Mouse (Mus musculus): ENCODE results near the gene Ccndbp1. TPM values are rescaled to one million over a fixed set of nuclear protein-coding genes. Genes with fewer than 3 reads are reported as not detected.
"Not testable (repeated sequence)": the region's sequence is repeated elsewhere in the genome, so short reads cannot be mapped to it uniquely, and the experiment has no call there.

The Ccndbp1 gene
- polyA plus RNA-seq, 1 experiment from 2014 or later = 53.6 TPM

DNA sequence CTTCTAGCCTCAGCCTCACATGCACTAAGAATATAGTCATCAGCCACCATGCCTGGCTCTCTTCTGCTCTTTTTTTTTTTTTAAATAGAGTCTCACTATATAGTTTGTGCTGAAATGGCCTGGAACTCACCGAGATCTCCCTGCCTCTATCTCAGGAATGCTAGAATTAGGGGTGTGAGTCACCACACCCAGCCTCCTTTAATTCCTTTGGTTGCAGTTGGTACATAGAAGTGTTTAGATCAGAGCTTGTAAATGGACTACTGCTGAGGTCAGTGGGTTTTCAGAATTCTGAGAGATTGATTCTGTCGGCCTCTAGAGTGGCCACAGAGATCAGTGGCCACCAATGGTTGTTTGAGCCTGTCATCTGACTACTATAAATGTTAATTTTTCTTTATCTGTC, 27.3 kb upstream of the Ccndbp1 start:
- Histone ChIP-seq H3K27me3 (ENCODE audit: control insufficient read depth, insufficient read depth, low read length) (no peaks in the 10 kb centered on the region), H3K27ac (ENCODE audit: low read depth, low read length) (no peak overlapping the region), H3K9me3 (ENCODE audit: control insufficient read depth, low read length) (no peaks in the 10 kb centered on the region), H3K9ac (ENCODE audit: low read depth, low read length) (no peak overlapping the region), H3K36me3 (ENCODE audit: control insufficient read depth, insufficient read depth, low read length) (no peaks in the 10 kb centered on the region), H3K4me3 (ENCODE audit: low read length) (no peak overlapping the region), H3K4me1 (ENCODE audit: control insufficient read depth, insufficient read depth, low read length) (no peaks in the 10 kb centered on the region), H3K4me2 (replicated peaks; ENCODE audit: low read depth, low read length) (no peak overlapping the region)
- 61% methylated on average over 2 of the region's 2 CpGs for WGBS
- ATAC-seq (ENCODE audit: low FRiP score, low TSS enrichment) = no peak

DNA sequence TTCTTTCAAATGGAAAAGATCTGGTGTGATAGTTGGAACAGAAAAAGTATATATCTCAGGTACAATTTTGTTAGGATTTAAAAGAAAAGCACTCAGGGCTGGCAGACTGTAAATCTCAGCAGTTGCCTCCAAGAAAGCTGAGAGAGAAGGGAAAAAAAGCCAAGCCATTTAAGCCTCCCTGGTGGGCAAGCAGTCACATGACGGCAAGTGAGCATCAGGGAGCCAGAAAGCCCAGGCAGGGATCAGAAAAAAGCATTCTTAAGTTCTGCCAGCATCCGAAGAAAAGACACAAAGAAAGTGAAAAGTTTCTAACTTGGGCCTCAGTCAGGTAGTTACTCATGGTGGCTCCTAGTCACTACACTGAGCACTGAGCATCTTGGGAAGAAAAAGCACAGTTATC, 24.6 kb upstream of the Ccndbp1 start:
- Histone ChIP-seq H3K27ac (ENCODE audit: low read depth, low read length) (no peak overlapping the region), H3K9ac (ENCODE audit: low read depth, low read length) (no peak overlapping the region), H3K36me3 (ENCODE audit: control insufficient read depth, insufficient read depth, low read length) (no peaks in the 10 kb centered on the region), H3K27me3 (ENCODE audit: control insufficient read depth, insufficient read depth, low read length) (no peaks in the 10 kb centered on the region), H3K4me1 (ENCODE audit: control insufficient read depth, insufficient read depth, low read length) (no peaks in the 10 kb centered on the region), H3K4me2 (replicated peaks; ENCODE audit: low read depth, low read length) (no peak overlapping the region), H3K9me3 (ENCODE audit: control insufficient read depth, low read length) (no peaks in the 10 kb centered on the region), H3K4me3 (ENCODE audit: low read length) (no peak overlapping the region)
- ATAC-seq (ENCODE audit: low FRiP score, low TSS enrichment) = no peak
- 38% methylated on average over 2 of the region's 2 CpGs for WGBS

DNA sequence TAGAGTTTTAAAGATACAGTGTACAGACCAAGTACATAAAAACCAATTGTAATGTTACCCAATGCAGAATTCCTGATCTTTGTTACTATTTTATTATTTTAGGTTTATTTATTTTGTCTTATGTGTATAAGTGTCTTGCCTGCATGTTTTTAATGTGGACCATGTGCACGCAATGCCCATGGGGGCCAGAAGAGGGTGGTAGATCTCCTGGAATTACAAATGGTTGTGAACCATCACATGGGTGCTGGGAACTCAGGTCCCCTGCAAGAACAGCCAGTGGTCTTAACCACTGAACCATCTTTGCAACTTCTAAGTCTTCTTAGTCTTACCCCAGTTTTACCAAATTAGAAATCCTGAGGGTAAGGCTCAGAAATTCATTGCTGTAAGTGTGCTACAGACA, 23.0 kb upstream of the Ccndbp1 start:
- ATAC-seq (ENCODE audit: low FRiP score, low TSS enrichment) = no peak
- no peaks in the 10 kb centered on the region for H3K36me3 ChIP-seq (ENCODE audit: control insufficient read depth, insufficient read depth, low read length)

DNA sequence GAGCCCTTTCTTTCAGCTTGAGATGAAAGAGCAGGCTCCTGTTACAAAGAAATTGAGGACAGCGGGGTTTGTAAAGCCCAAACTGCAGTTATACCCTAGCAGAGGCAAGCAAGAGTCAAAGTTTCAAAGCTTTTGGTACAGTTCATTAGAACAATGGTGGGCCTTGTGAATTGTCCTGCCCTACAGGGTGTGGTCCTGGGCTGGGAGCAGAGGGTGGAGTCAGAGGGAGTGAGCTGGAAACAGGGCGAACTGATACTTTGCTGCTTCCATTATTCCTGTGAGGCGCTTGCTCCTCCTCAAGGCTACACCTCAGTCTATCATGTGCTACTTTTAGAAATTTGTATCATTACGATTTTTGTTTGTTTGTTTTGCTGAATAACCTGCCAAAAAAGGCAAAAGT, 17.0 kb upstream of the Ccndbp1 start:
- no peak for ATAC-seq (ENCODE audit: low FRiP score, low TSS enrichment)
- H3K27me3 ChIP-seq (ENCODE audit: control insufficient read depth, insufficient read depth, low read length) = no peaks in the 10 kb centered on the region
- no peaks in the 10 kb centered on the region for H3K9me3 ChIP-seq (ENCODE audit: control insufficient read depth, low read length)
- no peaks in the 10 kb centered on the region for H3K4me1 ChIP-seq (ENCODE audit: control insufficient read depth, insufficient read depth, low read length)
- H3K9ac ChIP-seq (ENCODE audit: low read depth, low read length) = no peak overlapping the region
- H3K4me2 ChIP-seq (replicated peaks; ENCODE audit: low read depth, low read length) = no peak overlapping the region
- WGBS = 69% methylated on average over 4 of the region's 4 CpGs
- no peak overlapping the region for H3K27ac ChIP-seq (ENCODE audit: low read depth, low read length)
- H3K4me3 ChIP-seq (ENCODE audit: low read length) = no peak overlapping the region
- no peaks in the 10 kb centered on the region for H3K36me3 ChIP-seq (ENCODE audit: control insufficient read depth, insufficient read depth, low read length)

More for the DNA sequence above, 23.0 kb upstream of the Ccndbp1 start:
- Histone ChIP-seq H3K9ac (ENCODE audit: low read depth, low read length) (no peak overlapping the region), H3K27me3 (ENCODE audit: control insufficient read depth, insufficient read depth, low read length) (no peaks in the 10 kb centered on the region), H3K4me3 (ENCODE audit: low read length) (no peak overlapping the region), H3K27ac (ENCODE audit: low read depth, low read length) (no peak overlapping the region), H3K4me2 (replicated peaks; ENCODE audit: low read depth, low read length) (no peak overlapping the region), H3K9me3 (ENCODE audit: control insufficient read depth, low read length) (no peaks in the 10 kb centered on the region), H3K4me1 (ENCODE audit: control insufficient read depth, insufficient read depth, low read length) (no peaks in the 10 kb centered on the region)
- WGBS = 98% methylated on average over 1 of the region's 1 CpGs

DNA sequence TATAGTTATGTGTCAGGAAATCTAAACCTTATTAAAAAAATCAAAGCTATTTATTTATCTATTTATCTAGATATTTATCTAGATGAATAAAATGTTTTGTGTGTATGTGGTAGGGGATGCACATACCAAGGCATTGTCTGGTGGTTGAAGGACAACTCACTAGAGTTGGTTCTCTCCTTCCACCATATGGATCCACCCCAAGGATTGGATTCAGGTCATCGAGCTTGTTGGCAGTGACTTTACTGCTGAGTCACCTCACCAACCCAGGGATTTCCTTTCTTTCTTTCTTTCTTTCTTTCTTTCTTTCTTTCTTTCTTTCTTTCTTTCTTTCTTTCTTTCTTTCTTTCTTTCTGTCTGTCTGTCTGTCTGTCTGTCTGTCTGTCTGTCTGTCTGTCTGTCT, 11.6 kb upstream of the Ccndbp1 start:
- H3K4me3 ChIP-seq (ENCODE audit: low read length); H3K36me3 ChIP-seq (ENCODE audit: control insufficient read depth, insufficient read depth, low read length); H3K27me3 ChIP-seq (ENCODE audit: control insufficient read depth, insufficient read depth, low read length); H3K27ac ChIP-seq (ENCODE audit: low read depth, low read length); H3K9ac ChIP-seq (ENCODE audit: low read depth, low read length); H3K9me3 ChIP-seq (ENCODE audit: control insufficient read depth, low read length); ATAC-seq (ENCODE audit: low FRiP score, low TSS enrichment); H3K4me2 ChIP-seq (replicated peaks; ENCODE audit: low read depth, low read length); H3K4me1 ChIP-seq (ENCODE audit: control insufficient read depth, insufficient read depth, low read length): not testable (repeated sequence)
- WGBS = 82% methylated on average over 1 of the region's 1 CpGs

DNA sequence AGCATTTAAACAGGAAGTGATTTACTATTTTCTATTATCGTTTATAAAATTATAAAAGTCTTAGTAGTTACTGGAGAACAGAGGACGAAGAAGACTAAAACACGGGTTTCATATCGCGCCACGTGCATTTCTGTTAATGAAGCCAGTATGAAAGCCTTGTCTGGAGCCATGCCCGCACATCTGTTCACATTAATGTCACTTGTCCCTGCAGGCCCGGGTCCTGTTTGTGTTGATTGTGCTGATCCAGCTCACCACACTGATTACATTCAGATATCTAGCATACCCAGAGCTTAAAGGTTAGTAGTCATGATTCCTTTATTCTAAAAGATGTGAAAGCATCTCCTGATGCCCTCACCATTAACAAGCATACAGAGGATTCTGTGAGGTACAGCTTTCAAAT, 9.3 kb upstream of the Ccndbp1 start:
- no peak for ATAC-seq (ENCODE audit: low FRiP score, low TSS enrichment)
- H3K27me3 ChIP-seq (ENCODE audit: control insufficient read depth, insufficient read depth, low read length) = no peaks in the 10 kb centered on the region
- no peak overlapping the region for H3K4me2 ChIP-seq (replicated peaks; ENCODE audit: low read depth, low read length)
- no peak overlapping the region for H3K27ac ChIP-seq (ENCODE audit: low read depth, low read length)
- H3K4me3 ChIP-seq (ENCODE audit: low read length) = no peak overlapping the region
- no peaks in the 10 kb centered on the region for H3K9me3 ChIP-seq (ENCODE audit: control insufficient read depth, low read length)
- no peak overlapping the region for H3K9ac ChIP-seq (ENCODE audit: low read depth, low read length)
- 88% methylated on average over 8 of the region's 8 CpGs for WGBS
- H3K4me1 ChIP-seq (ENCODE audit: control insufficient read depth, insufficient read depth, low read length) = no peaks in the 10 kb centered on the region
- H3K36me3 ChIP-seq (ENCODE audit: control insufficient read depth, insufficient read depth, low read length) = no peaks in the 10 kb centered on the region

DNA sequence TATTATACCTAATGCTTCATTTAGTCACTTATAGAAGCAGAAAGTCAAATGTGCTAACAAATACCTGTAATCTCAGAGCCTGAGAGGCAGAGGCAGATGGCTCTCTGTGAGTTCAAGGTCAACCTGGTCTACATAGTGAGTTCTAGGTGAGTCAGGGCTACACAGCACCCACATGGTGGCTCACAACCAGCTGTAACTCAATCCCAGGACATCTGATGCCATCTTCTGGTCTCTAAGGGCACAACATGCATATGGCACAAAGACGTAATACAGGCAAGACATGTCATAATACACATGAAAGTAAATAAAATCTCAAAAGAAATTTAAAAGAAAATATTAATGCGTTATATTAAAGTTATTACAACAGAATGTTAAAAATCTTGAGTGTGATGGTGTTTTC, 4.6 kb upstream of the Ccndbp1 start:
- H3K9ac ChIP-seq (ENCODE audit: low read depth, low read length) = no peak overlapping the region
- H3K4me2 ChIP-seq (replicated peaks; ENCODE audit: low read depth, low read length) = no peak overlapping the region
- no peaks in the 10 kb centered on the region for H3K27me3 ChIP-seq (ENCODE audit: control insufficient read depth, insufficient read depth, low read length)
- 76% methylated on average over 2 of the region's 2 CpGs for WGBS
- no peaks in the 10 kb centered on the region for H3K4me1 ChIP-seq (ENCODE audit: control insufficient read depth, insufficient read depth, low read length)
- no peak overlapping the region for H3K4me3 ChIP-seq (ENCODE audit: low read length)
- H3K9me3 ChIP-seq (ENCODE audit: control insufficient read depth, low read length) = no peaks in the 10 kb centered on the region
- no peak overlapping the region for H3K27ac ChIP-seq (ENCODE audit: low read depth, low read length)
- no peaks in the 10 kb centered on the region for H3K36me3 ChIP-seq (ENCODE audit: control insufficient read depth, insufficient read depth, low read length)
- no peak for ATAC-seq (ENCODE audit: low FRiP score, low TSS enrichment)

DNA sequence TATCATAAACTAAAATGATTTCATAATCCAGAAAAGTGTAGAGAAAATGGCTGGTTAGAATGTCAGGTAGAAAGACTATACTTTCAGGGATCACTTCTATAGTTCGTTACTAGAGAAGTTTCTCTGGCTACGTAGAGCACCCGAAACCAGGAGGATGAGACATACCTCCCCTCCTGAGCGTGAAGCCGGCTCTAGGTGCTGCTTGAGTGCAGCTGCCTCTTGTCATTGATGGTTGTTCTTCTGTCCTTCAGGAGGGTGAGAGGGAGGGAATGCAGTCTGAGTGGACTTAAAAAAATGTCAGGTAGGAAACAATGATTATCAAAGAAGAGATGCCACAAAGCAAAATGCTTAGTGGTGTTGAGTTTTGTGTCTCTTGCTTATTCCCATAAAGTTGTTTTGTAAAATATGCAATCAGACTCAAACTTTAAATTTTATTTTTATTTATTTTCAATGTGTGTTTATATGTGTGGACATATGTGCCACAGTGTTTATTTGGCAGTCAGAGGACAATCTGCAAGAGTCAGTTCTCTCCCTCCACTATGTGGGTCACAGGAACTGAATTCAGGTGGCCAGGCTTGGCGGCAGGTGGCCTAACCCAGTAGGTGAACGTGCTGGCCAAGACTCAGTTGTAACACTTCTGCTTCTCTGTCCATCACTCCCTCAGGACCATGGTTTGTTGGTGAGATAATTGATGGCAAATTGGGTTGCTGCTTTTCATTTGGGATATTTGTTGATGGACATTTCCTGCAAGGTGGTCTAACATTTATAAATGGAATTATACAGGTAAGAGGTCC, 4.0 kb upstream of the Ccndbp1 start:
- Histone ChIP-seq H3K4me1 (ENCODE audit: control insufficient read depth, insufficient read depth, low read length) (peaks cover 4% of the 10 kb centered on the region; the same call in 1 of the 2 replicates), H3K9me3 (ENCODE audit: control insufficient read depth, low read length) (no peaks in the 10 kb centered on the region), H3K9ac (ENCODE audit: low read depth, low read length) (no peak overlapping the region), H3K27me3 (ENCODE audit: control insufficient read depth, insufficient read depth, low read length) (no peaks in the 10 kb centered on the region), H3K27ac (ENCODE audit: low read depth, low read length) (no peak overlapping the region), H3K36me3 (ENCODE audit: control insufficient read depth, insufficient read depth, low read length) (no peaks in the 10 kb centered on the region), H3K4me3 (ENCODE audit: low read length) (no peak overlapping the region), H3K4me2 (replicated peaks; ENCODE audit: low read depth, low read length) (no peak overlapping the region)
- ATAC-seq (ENCODE audit: low FRiP score, low TSS enrichment) = no peak
- 80% methylated on average over 7 of the region's 7 CpGs for WGBS

DNA sequence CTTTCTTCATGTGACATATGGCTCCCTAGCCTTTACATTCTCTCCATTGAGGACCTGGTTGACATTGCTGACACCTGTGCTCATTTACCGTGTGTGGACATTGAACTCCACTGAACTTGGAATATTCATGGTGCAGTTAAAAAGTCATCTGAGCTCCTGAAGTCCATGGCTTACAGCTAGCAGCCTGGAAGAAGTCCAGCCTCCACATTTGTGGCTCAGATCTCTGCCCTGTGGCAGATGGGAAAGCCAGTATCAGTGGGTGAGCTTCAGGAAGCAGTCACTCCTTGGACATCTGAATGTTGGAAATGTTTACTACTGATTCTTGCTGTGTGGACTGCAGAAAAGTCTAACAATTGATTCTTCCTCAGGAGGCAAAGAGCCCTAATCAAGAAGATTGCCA, 1.2 kb upstream of the Ccndbp1 start:
- no peaks in the 10 kb centered on the region for H3K9me3 ChIP-seq (ENCODE audit: control insufficient read depth, low read length)
- H3K4me1 ChIP-seq (ENCODE audit: control insufficient read depth, insufficient read depth, low read length) = peaks cover 7% of the 10 kb centered on the region; the same call in 1 of the 2 replicates
- no peak overlapping the region for H3K27ac ChIP-seq (ENCODE audit: low read depth, low read length)
- no peaks in the 10 kb centered on the region for H3K27me3 ChIP-seq (ENCODE audit: control insufficient read depth, insufficient read depth, low read length)
- no peak for ATAC-seq (ENCODE audit: low FRiP score, low TSS enrichment)
- peaks cover 7% of the 10 kb centered on the region; the same call in 1 of the 2 replicates for H3K36me3 ChIP-seq (ENCODE audit: control insufficient read depth, insufficient read depth, low read length)
- no peak overlapping the region for H3K9ac ChIP-seq (ENCODE audit: low read depth, low read length)
- H3K4me2 ChIP-seq (replicated peaks; ENCODE audit: low read depth, low read length) = no peak overlapping the region
- H3K4me3 ChIP-seq (ENCODE audit: low read length) = no peak overlapping the region
- 76% methylated on average over 1 of the region's 1 CpGs for WGBS
